In genomic region chr5:92698131-92698836, GRCm38 (mm10) we compare ENCODE assay signal across 8 mouse cellular contexts. TPM values are rescaled to one million over a fixed set of nuclear protein-coding genes. Genes with fewer than 3 reads are reported as not detected.
DNase-seq lines count a peak whose midpoint lies in the region; ATAC-seq and TF ChIP-seq lines count a peak whose summit lies in the region.

No protein-coding gene starts in this region.

- H3K27me3 ChIP-seq in forebrain, postnatal 0 days (ENCODE audit: insufficient read depth, low read length) = no peaks in the 10 kb centered on the region
- H3K27me3 ChIP-seq in midbrain, embryonic 11.5 days (ENCODE audit: control insufficient read depth, insufficient read depth, low read length) = no peaks in the 10 kb centered on the region

- peak overlapping the region; percentile 58 for H3K4me2 ChIP-seq in forebrain, postnatal 0 days (ENCODE audit: low read depth)
- H3K4me2 ChIP-seq in midbrain, embryonic 11.5 days = peak overlapping the region; percentile 47

- no peaks in the 10 kb centered on the region for H3K36me3 ChIP-seq in forebrain, postnatal 0 days (ENCODE audit: insufficient read depth)
- H3K36me3 ChIP-seq in midbrain, embryonic 11.5 days (ENCODE audit: control insufficient read depth, insufficient read depth, low read length) = no peaks in the 10 kb centered on the region

- no peaks in the 10 kb centered on the region for H3K9me3 ChIP-seq in forebrain, postnatal 0 days (ENCODE audit: low read length)
- no peaks in the 10 kb centered on the region for H3K9me3 ChIP-seq in midbrain, embryonic 11.5 days (ENCODE audit: control insufficient read depth, low read length)

- H3K4me1 ChIP-seq in forebrain, postnatal 0 days (ENCODE audit: insufficient read depth) = 0 out of 2 replicates have a peak, but pooled peaks cover 10% of the 10 kb centered on the region
- H3K4me1 ChIP-seq in midbrain, embryonic 11.5 days (ENCODE audit: control insufficient read depth, insufficient read depth, low read length) = peaks cover 10% of the 10 kb centered on the region

- TF ChIP-seq CTCF in forebrain, postnatal 0 days (IDR thresholded peaks at IDR 0.05; ENCODE audit: low read depth) = no peak

- H3K4me3 ChIP-seq in forebrain, postnatal 0 days (ENCODE audit: low read depth, low read length) = peak overlapping the region; percentile 36
- H3K4me3 ChIP-seq in midbrain, embryonic 11.5 days (ENCODE audit: low read depth, low read length) = peak overlapping the region; percentile 21

- H3K9ac ChIP-seq in forebrain, postnatal 0 days = peak overlapping the region; percentile 58
- peak overlapping the region; percentile 47 for H3K9ac ChIP-seq in midbrain, embryonic 11.5 days (ENCODE audit: low read length)

- peak; percentile 64 for ATAC-seq in frontal cortex, adult (ENCODE audit: low TSS enrichment)
- ATAC-seq in forebrain, postnatal 0 days = peak; percentile 82
- peak; percentile 74 for ATAC-seq in midbrain, embryonic 11.5 days (ENCODE audit: low FRiP score)

- peak overlapping the region; percentile 62 for H3K27ac ChIP-seq in forebrain, postnatal 0 days (ENCODE audit: low read depth, low read length)
- peak overlapping the region; percentile 64 for H3K27ac ChIP-seq in midbrain, embryonic 11.5 days (ENCODE audit: low read depth, low read length)

- no peak for DNase-seq in frontal cortex, postnatal 14 days (ENCODE audit: low spot score in 2 of 2)
- peak; percentile 97 for DNase-seq in Muller cell, postnatal 12 days (ENCODE audit: inconsistent ontology term)
- DNase-seq in forebrain, postnatal 0 days = peak; percentile 72
- DNase-seq in midbrain, embryonic 11.5 days (ENCODE audit: low spot score, missing footprints) = peak; percentile 94
- no peak for DNase-seq in adipocyte (ENCODE audit: low spot score)
- DNase-seq in layer of hippocampus, adult 9-11 months = no peak
- no peak for DNase-seq in spleen, postnatal 14 days (ENCODE audit: low spot score in 2 of 2)

- 1% methylated on average over 15 of the region's 15 CpGs for WGBS in forebrain, postnatal 0 days
- WGBS in midbrain, embryonic 11.5 days = under 1% methylated on average over 15 of the region's 15 CpGs

RNA-seq across cellular contexts. Expression of gene Shroom3, which starts 15.0 kb away (rescaled TPM):
- 2.6 and 5.8 TPM in 2 replicates for total RNA-seq in forebrain, postnatal 0 days (2014; rRNA removed)
- 0.24 and 0.91 TPM in 2 replicates for polyA plus RNA-seq in forebrain, postnatal 0 days (2015; fragmentation: Nextera tagmentation; extraction: Ambion mirVana)
- polyA plus RNA-seq in midbrain, embryonic 11.5 days (2014; fragmentation: Nextera tagmentation; extraction: Ambion mirVana) = 6.0 and 6.2 TPM in 2 replicates

RNA-seq across cellular contexts. Expression of gene Ccdc158, which starts 23.2 kb away (rescaled TPM):
- 0.62 and 1.3 TPM in 2 replicates for total RNA-seq in forebrain, postnatal 0 days (2014; rRNA removed)
- 0.29 and 0.39 TPM in 2 replicates for polyA plus RNA-seq in forebrain, postnatal 0 days (2015; fragmentation: Nextera tagmentation; extraction: Ambion mirVana)
- polyA plus RNA-seq in midbrain, embryonic 11.5 days (2014; fragmentation: Nextera tagmentation; extraction: Ambion mirVana) = 0.92 and 1.1 TPM in 2 replicates

Comparison
In these comparisons a context has a peak if more than half of its experiments do, and no peak if none do; other contexts are left out.
1. DNase-seq: peak in Muller cell, postnatal 12 days (single experiment), forebrain, postnatal 0 days (single experiment) and midbrain, embryonic 11.5 days (single experiment); none in frontal cortex, postnatal 14 days (0 of 2), adipocyte (single experiment), layer of hippocampus, adult 9-11 months (single experiment) and spleen, postnatal 14 days (0 of 2).
2. Peak in every context shown above with its lines, with median percentiles within 50 percentile points of each other: ATAC-seq.